Mouse (Mus musculus): ENCODE measurements around the gene Rab6b. TPM values are rescaled to one million over a fixed set of nuclear protein-coding genes. Genes with fewer than 3 reads are reported as not detected.
A peak's percentile ranks its signal among the peaks of the same experiment; 100 is the strongest.
"Not testable (repeated sequence)": the region's sequence is repeated elsewhere in the genome, so short reads cannot be mapped to it uniquely, and the experiment has no call there.

Gene Rab6b
- polyA plus RNA-seq, 1 experiment from 2014 or later = 22.5 TPM

GRCm38 (mm10) chr9:103090116-103090875 lies 21.3 kb upstream of the Rab6b start:
- Histone ChIP-seq H3K27ac (ENCODE audit: low read depth, low read length) (no peak overlapping the region), H3K4me2 (ENCODE audit: low read depth) (no peak overlapping the region), H3K9me3 (ENCODE audit: control insufficient read depth, low read length) (no peaks in the 10 kb centered on the region), H3K4me1 (ENCODE audit: control insufficient read depth, insufficient read depth, low read length) (no peaks in the 10 kb centered on the region), H3K36me3 (ENCODE audit: control insufficient read depth, insufficient read depth, low read length) (no peaks in the 10 kb centered on the region), H3K9ac (ENCODE audit: low read length) (no peak overlapping the region), H3K4me3 (ENCODE audit: low read depth, low read length) (no peak overlapping the region), H3K27me3 (ENCODE audit: control insufficient read depth, insufficient read depth, low read length) (no peaks in the 10 kb centered on the region)
- 81% methylated on average over 9 of the region's 9 CpGs for WGBS
- no peak for ATAC-seq (ENCODE audit: insufficient read depth, low FRiP score, low TSS enrichment)
- DNase-seq (ENCODE audit: low spot score) = no peak

GRCm38 (mm10) chr9:103091039-103091883 lies 20.3 kb upstream of the Rab6b start:
- DNase-seq (ENCODE audit: low spot score) (no peak), ATAC-seq (ENCODE audit: insufficient read depth, low FRiP score, low TSS enrichment) (no peak)
- Histone ChIP-seq H3K36me3 (ENCODE audit: control insufficient read depth, insufficient read depth, low read length) (no peaks in the 10 kb centered on the region), H3K4me3 (ENCODE audit: low read depth, low read length) (no peak overlapping the region), H3K4me2 (ENCODE audit: low read depth) (no peak overlapping the region), H3K4me1 (ENCODE audit: control insufficient read depth, insufficient read depth, low read length) (no peaks in the 10 kb centered on the region), H3K27ac (ENCODE audit: low read depth, low read length) (no peak overlapping the region), H3K9me3 (ENCODE audit: control insufficient read depth, low read length) (no peaks in the 10 kb centered on the region), H3K9ac (ENCODE audit: low read length) (no peak overlapping the region), H3K27me3 (ENCODE audit: control insufficient read depth, insufficient read depth, low read length) (no peaks in the 10 kb centered on the region)
- 76% methylated on average over 16 of the region's 16 CpGs for WGBS

GRCm38 (mm10) chr9:103092248-103092647 lies 19.3 kb upstream of the Rab6b start:
- Histone ChIP-seq H3K4me2 (ENCODE audit: low read depth) (peak overlapping the region; percentile 76), H3K9ac (ENCODE audit: low read length) (peak overlapping the region; percentile 51), H3K27me3 (ENCODE audit: control insufficient read depth, insufficient read depth, low read length) (no peaks in the 10 kb centered on the region), H3K27ac (ENCODE audit: low read depth, low read length) (no peak overlapping the region), H3K9me3 (ENCODE audit: control insufficient read depth, low read length) (no peaks in the 10 kb centered on the region), H3K4me1 (ENCODE audit: control insufficient read depth, insufficient read depth, low read length) (no peaks in the 10 kb centered on the region), H3K36me3 (ENCODE audit: control insufficient read depth, insufficient read depth, low read length) (no peaks in the 10 kb centered on the region), H3K4me3 (ENCODE audit: low read depth, low read length) (peak overlapping the region; percentile 36)
- WGBS = 1% methylated on average over 19 of the region's 19 CpGs
- ATAC-seq (ENCODE audit: insufficient read depth, low FRiP score, low TSS enrichment) (peak; percentile 80), DNase-seq (ENCODE audit: low spot score) (peak; percentile 91)

- Histone ChIP-seq H3K27me3 (ENCODE audit: control insufficient read depth, insufficient read depth, low read length) (no peaks in the 10 kb centered on the region), H3K4me1 (ENCODE audit: control insufficient read depth, insufficient read depth, low read length) (no peaks in the 10 kb centered on the region), H3K4me2 (ENCODE audit: low read depth) (no peak overlapping the region), H3K4me3 (ENCODE audit: low read depth, low read length) (no peak overlapping the region), H3K9ac (ENCODE audit: low read length) (no peak overlapping the region), H3K27ac (ENCODE audit: low read depth, low read length) (no peak overlapping the region), H3K36me3 (ENCODE audit: control insufficient read depth, insufficient read depth, low read length) (no peaks in the 10 kb centered on the region), H3K9me3 (ENCODE audit: control insufficient read depth, low read length) (no peaks in the 10 kb centered on the region)
- ATAC-seq (ENCODE audit: insufficient read depth, low FRiP score, low TSS enrichment) (no peak), DNase-seq (ENCODE audit: low spot score) (no peak)
- 90% methylated on average over 3 of the region's 3 CpGs for WGBS
Measured at GRCm38 (mm10) chr9:103093681-103094080, 17.9 kb upstream of the Rab6b start.

GRCm38 (mm10) chr9:103108341-103108798 lies 3.2 kb upstream of the Rab6b start:
- not testable (repeated sequence) for H3K27ac ChIP-seq (ENCODE audit: low read depth, low read length); H3K36me3 ChIP-seq (ENCODE audit: control insufficient read depth, insufficient read depth, low read length); H3K4me1 ChIP-seq (ENCODE audit: control insufficient read depth, insufficient read depth, low read length); H3K27me3 ChIP-seq (ENCODE audit: control insufficient read depth, insufficient read depth, low read length); H3K9me3 ChIP-seq (ENCODE audit: control insufficient read depth, low read length); H3K9ac ChIP-seq (ENCODE audit: low read length)
- ATAC-seq (ENCODE audit: insufficient read depth, low FRiP score, low TSS enrichment) (peak; percentile 60; the same call in 1 of the 2 replicates), DNase-seq (ENCODE audit: low spot score) (peak; percentile 63)
- 17% methylated on average over 7 of the region's 14 CpGs for WGBS
- Histone ChIP-seq H3K4me2 (ENCODE audit: low read depth) (peak overlapping the region; percentile 32), H3K4me3 (ENCODE audit: low read depth, low read length) (peak overlapping the region; percentile 18; the same call in 1 of the 2 replicates)

- Histone ChIP-seq H3K9me3 (ENCODE audit: control insufficient read depth, low read length) (no peaks in the 10 kb centered on the region), H3K27ac (ENCODE audit: low read depth, low read length) (no peak overlapping the region), H3K36me3 (ENCODE audit: control insufficient read depth, insufficient read depth, low read length) (no peaks in the 10 kb centered on the region), H3K9ac (ENCODE audit: low read length) (peak overlapping the region; percentile 47), H3K4me2 (ENCODE audit: low read depth) (peak overlapping the region; percentile 58), H3K27me3 (ENCODE audit: control insufficient read depth, insufficient read depth, low read length) (no peaks in the 10 kb centered on the region; the same call in 1 of the 2 replicates), H3K4me3 (ENCODE audit: low read depth, low read length) (peak overlapping the region; percentile 33), H3K4me1 (ENCODE audit: control insufficient read depth, insufficient read depth, low read length) (peaks cover 9% of the 10 kb centered on the region)
- 33% methylated on average over 18 of the region's 18 CpGs for WGBS
- ATAC-seq (ENCODE audit: insufficient read depth, low FRiP score, low TSS enrichment) (no peak), DNase-seq (ENCODE audit: low spot score) (peak; percentile 39)
Measured at GRCm38 (mm10) chr9:103108943-103109670, 2.5 kb upstream of the Rab6b start.

- Histone ChIP-seq H3K9me3 (ENCODE audit: control insufficient read depth, low read length) (no peaks in the 10 kb centered on the region), H3K36me3 (ENCODE audit: control insufficient read depth, insufficient read depth, low read length) (no peaks in the 10 kb centered on the region), H3K4me2 (ENCODE audit: low read depth) (no peak overlapping the region), H3K27me3 (ENCODE audit: control insufficient read depth, insufficient read depth, low read length) (no peaks in the 10 kb centered on the region; the same call in 1 of the 2 replicates), H3K4me3 (ENCODE audit: low read depth, low read length) (no peak overlapping the region), H3K4me1 (ENCODE audit: control insufficient read depth, insufficient read depth, low read length) (peaks cover 9% of the 10 kb centered on the region), H3K27ac (ENCODE audit: low read depth, low read length) (no peak overlapping the region), H3K9ac (ENCODE audit: low read length) (no peak overlapping the region)
- ATAC-seq (ENCODE audit: insufficient read depth, low FRiP score, low TSS enrichment) (no peak), DNase-seq (ENCODE audit: low spot score) (no peak)
- 67% methylated on average over 2 of the region's 2 CpGs for WGBS
Measured at GRCm38 (mm10) chr9:103109911-103110310, 1.7 kb upstream of the Rab6b start.

GRCm38 (mm10) chr9:103110727-103111501 lies 673 bp upstream of the Rab6b start:
- H3K27ac ChIP-seq (ENCODE audit: low read depth, low read length) = peak overlapping the region; percentile 87; the same call in 1 of the 2 replicates
- peak overlapping the region; percentile 89 for H3K4me2 ChIP-seq (ENCODE audit: low read depth)
- no peaks in the 10 kb centered on the region for H3K9me3 ChIP-seq (ENCODE audit: control insufficient read depth, low read length)
- no peaks in the 10 kb centered on the region; the same call in 1 of the 2 replicates for H3K27me3 ChIP-seq (ENCODE audit: control insufficient read depth, insufficient read depth, low read length)
- peaks cover 9% of the 10 kb centered on the region for H3K4me1 ChIP-seq (ENCODE audit: control insufficient read depth, insufficient read depth, low read length)
- H3K9ac ChIP-seq (ENCODE audit: low read length) = peak overlapping the region; percentile 88
- peak overlapping the region; percentile 70 for H3K4me3 ChIP-seq (ENCODE audit: low read depth, low read length)
- H3K36me3 ChIP-seq (ENCODE audit: control insufficient read depth, insufficient read depth, low read length) = no peaks in the 10 kb centered on the region
- 22% methylated on average over 18 of the region's 18 CpGs for WGBS
- peak; percentile 24 for DNase-seq (ENCODE audit: low spot score)
- no peak for ATAC-seq (ENCODE audit: insufficient read depth, low FRiP score, low TSS enrichment)
